Mouse (Mus musculus) spleen, embryonic (tissue): ENCODE results near the gene Fto.

Experiments used
- CTCF ChIA-PET: fragments of 350-600 bp; sonication (Branson Sonifier 250); formaldehyde crosslinking; loops from one replicate; lab custom pipeline; 2022; lab: Charles Lee

Gene Fto

GRCm38 (mm10) chr8:91611723-91612362, 298.5 kb downstream of the Fto start:
- CTCF ChIA-PET: no interaction called here

GRCm38 (mm10) chr8:91612387-91613130, 299.2 kb downstream of the Fto start:
- CTCF ChIA-PET: no interaction called here

DNA sequence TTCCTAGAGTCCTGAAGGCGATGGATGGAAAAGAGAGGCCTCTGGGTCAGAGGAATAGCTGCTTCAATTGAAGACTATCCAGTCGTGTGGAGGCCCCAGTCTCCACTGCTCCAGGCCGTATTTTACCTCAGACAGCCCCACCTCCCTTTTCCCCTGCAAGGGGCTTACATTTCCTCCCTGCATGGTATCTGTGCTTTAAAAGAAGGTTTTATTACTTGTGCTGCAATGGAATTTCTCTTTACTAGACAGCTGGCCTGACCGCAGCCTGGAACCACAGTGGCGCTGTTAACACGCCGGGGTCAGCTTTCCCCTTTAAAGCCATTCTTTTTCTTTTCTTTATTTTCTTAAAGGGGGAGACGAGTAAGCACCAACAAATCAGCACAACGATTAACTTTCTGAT, 300.3 kb downstream of the Fto start:
- CTCF ChIA-PET: no interaction called here

DNA sequence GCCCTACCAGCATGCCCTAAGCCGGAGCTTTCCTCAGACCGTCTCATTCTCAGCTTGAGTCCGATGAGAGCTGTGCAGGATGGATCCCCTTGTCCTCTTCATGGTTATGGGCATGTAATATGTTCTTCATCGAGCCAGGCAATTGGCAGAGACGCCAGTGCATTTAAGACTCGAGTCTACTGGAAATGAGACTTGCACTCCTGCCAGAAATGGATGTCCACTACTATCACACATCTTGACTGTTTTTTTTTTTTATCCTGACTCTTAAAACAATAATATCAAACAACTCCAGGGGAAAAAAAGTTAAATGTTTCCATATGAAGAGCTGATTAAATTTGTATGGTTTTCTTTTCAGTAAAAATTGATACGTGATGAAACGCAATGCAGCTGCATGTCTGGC, 301.9 kb downstream of the Fto start:
- CTCF ChIA-PET: interaction anchor here (0.7 kb wide), 1 partner anchor 94 kb away, joined by 6 read pairs; no protein-coding TSS in a partner anchor

- CTCF ChIA-PET: interaction anchor here (0.7 kb wide), 1 partner anchor 95 kb away, joined by 6 read pairs; no protein-coding TSS in a partner anchor
Observed at GRCm38 (mm10) chr8:91615781-91616683, 302.7 kb downstream of the Fto start.

GRCm38 (mm10) chr8:91617772-91618171, 304.4 kb downstream of the Fto start:
- CTCF ChIA-PET: interaction anchor here (0.6 kb wide), 1 partner anchor 10 kb away, joined by 3 read pairs; no protein-coding TSS in a partner anchor

DNA sequence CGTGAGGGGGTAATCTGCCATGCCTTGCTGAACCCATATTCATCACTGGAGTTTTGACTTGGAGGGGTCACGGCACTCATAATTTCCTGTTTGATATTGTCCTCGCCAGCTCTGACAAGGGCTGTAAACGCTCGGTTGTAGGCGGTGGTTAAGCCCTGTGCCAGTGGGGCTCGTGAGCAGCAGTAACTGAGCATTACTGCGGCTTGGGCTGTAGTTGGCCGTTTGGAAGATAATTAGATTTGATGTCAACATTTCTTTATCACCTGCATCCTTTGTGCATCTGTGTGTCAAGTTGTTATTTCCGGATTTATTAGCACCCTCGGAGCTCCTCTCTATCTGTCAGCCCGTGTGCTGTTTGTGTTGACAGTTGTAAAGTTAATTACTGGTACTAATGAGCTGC, 309.4 kb downstream of the Fto start:
- CTCF ChIA-PET: no interaction called here

DNA sequence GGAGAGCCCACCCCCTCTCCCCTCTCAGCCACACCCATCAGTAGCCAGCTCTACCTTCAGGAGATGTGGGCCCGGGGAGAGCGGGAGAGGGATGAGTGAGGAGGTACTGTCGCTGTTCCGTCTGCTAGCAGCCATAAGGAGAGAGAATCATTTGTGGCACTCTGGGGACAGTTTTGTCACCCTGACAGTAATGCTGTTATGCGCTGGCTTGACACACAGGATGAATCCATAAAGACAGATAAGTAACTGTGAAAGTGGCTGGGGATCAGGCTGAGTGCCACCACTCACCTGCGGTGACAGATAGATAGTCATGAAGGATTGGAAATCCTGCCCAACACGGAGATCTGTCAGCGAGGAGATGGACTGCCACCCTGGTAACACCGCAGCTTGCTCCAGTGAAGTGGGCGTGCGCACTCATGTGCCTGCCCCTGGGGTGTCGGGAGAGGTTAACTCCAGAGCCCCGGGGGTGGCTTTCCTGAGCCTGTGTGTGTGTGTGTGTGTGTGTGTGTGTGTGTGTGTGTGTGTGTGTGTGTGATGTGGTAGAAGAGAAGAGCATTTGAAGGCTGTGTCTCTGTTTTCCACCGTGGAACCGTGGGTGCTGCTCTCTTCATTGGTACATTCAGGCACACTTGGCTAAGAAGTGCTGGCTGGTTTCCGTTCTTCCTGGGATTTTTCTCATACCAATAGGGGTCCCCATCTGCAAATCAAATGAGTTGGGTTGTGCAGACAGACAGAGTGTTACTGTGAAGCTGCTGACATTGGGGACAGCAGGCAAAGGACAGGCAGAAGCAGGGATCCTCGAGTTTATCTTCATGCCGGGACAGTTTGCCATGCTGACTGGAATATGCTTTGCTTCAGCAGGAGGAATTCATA, 312.6 kb downstream of the Fto start:
- CTCF ChIA-PET: no interaction called here

DNA sequence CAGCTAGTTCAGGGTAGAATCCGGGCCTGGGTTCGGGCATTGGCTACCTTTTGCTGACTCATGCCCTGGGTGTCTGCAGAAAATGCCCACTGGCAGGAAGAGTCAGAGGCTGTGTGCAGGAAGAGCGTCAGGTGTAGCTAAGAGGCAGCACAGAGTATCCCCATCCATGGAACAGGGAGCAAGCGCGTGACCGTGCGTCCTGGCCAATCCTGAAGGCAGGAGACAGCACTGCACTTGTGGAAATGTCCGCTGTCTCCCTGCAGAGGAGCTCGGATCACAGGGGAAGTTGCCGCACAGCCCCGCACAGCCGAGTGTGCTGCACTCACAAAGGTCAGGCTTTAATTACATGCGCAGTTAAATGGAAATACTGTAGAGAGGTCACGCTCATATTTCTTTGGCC, 316.3 kb downstream of the Fto start:
- CTCF ChIA-PET: no interaction called here

- CTCF ChIA-PET: no interaction called here
Observed at GRCm38 (mm10) chr8:91630320-91631033, 317.2 kb downstream of the Fto start.

DNA sequence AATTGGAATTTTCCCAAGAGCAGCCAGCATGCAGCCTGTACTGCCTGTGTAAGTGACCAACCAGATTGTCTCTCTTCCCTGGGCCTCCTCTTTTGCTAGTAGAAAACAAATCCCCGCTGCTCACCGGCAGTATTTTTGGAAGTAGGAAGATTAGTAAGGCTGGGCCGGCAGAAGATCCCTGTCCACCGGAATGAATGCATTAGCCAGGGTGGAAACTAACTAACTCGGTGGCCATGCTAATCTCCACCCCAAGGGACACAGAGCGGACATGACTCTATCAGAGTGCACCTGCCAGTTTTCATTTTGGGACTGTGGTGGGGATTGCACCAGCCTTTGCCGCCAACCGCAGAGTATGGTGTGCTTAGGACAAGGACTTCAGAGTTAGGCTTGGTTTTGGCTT, 319.1 kb downstream of the Fto start:
- CTCF ChIA-PET: no interaction called here

DNA sequence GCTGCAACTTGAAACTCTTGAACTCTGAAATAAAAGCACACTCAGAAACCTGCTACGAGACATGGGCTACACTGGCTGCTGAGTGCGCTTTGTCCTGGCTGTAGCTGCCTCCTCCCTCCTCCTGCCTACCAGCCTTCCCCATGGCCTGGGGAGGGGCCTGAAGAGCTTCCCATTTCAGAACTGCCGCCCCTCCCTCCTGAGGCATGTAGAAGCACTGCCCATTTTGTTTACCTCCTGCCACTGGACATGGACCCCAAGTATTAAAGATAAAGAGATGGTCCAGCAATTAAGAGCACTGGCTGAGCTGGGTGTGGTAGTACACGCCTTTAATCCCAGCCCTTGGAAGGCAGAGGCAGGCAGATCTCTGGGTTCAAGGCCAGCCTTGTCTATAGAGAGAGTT, 322.1 kb downstream of the Fto start:
- CTCF ChIA-PET: no interaction called here

- CTCF ChIA-PET: no interaction called here
Observed at GRCm38 (mm10) chr8:91636887-91637286, 323.6 kb downstream of the Fto start.

GRCm38 (mm10) chr8:91637684-91638083, 324.4 kb downstream of the Fto start:
- CTCF ChIA-PET: no interaction called here

- CTCF ChIA-PET: no interaction called here
Observed at GRCm38 (mm10) chr8:91638256-91638655, 324.9 kb downstream of the Fto start.

- CTCF ChIA-PET: no interaction called here
Observed at GRCm38 (mm10) chr8:91640471-91640870, 327.1 kb downstream of the Fto start.

- CTCF ChIA-PET: no interaction called here
Observed at GRCm38 (mm10) chr8:91645484-91645883, 332.2 kb downstream of the Fto start.

- CTCF ChIA-PET: no interaction called here
Observed at GRCm38 (mm10) chr8:91647959-91648358, 334.6 kb downstream of the Fto start.

DNA sequence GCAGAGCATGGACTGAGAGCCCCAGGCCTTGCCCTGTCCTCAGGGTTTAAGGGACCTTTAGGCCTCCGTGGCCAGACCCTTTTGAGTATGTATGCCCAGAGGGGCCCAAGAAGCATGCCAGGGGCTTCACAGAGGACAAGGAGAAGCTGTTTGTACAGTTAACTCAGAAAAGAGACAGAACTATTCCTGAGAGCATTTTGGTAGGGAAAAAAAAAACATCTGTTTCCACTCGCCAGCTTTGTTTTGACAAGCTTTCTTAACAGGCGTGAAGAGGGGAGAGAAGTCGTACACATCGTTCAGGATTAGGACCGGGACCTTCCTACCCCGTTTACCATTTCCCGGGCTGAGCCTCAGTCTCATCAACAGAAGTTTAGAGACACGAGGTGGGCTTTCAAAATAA, 335.5 kb downstream of the Fto start:
- CTCF ChIA-PET: no interaction called here

GRCm38 (mm10) chr8:91653561-91653960, 340.2 kb downstream of the Fto start:
- CTCF ChIA-PET: no interaction called here

GRCm38 (mm10) chr8:91657381-91657780, 344.1 kb downstream of the Fto start:
- CTCF ChIA-PET: no interaction called here
